Mouse (Mus musculus): Measurements from ENCODE around the gene Cyp1a1. TPM values are rescaled to one million over a fixed set of nuclear protein-coding genes. Genes with fewer than 3 reads are reported as not detected.

Cyp1a1 gene
- not detected for polyA plus RNA-seq (2017; shearing (Covaris generic))

DNA sequence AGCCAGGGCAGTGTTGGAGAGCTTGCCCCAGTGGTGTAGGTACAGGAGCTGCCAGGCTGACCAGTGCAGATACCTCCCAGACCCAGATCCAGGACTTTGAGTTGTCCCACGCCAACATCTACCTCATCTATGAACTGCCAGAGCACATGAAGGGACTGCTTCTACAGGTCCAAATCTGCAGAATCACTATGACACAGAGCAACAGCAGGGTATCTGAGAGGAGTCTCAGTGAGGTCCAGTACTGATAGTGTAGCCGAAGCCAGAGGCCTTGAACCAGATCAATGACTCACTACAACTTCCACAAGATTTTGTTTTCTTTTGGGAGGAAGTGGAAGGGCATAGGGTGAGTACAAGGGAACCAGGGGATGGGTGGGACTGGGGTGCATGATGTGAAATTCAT lies at the start of gene Cyp1a1:
Cyp1a1 (plus strand) TSS at position 178 of the 400 bp plus-strand sequence.
- ATAC-seq = no peak

DNA sequence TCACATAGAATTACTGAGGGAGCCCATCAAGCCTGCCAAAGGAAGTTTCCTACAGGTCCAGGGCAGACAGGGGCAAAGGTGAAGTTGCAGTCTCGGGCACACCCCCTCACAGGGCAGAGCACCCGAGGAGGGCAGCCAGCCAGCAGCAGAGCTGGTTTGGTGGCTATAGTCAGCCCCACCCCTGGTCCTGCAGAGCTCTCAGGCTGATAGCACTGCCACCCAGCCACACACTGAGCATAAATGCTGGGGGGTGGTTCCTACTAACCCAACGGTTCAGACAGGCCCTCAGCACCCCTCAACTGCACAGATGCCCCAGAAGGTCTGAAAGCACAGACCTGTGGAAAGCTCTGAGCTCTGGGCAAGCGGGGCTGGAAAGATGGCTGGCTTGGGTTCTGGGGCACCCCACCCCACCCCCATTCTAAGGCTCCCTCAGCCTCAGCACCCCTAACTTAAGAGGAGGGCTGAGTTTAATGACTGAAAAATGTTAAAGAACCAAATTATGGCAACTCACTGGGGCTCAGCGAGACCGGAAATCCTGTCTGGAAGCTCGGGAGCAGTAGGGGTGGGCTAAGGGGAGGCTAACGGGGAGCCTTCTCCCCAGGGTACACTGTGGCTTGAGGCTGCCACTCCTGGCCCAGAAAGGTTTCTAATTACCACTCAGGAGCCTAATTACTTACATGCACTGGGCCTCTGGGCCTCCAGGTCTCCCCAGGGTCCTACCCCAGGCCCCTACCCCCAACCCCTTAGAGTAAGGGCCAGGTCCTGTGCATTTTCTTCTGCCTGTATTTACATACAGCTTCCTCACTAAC lies 48.9 kb upstream of the Cyp1a1 start:
- no peak for ATAC-seq

DNA sequence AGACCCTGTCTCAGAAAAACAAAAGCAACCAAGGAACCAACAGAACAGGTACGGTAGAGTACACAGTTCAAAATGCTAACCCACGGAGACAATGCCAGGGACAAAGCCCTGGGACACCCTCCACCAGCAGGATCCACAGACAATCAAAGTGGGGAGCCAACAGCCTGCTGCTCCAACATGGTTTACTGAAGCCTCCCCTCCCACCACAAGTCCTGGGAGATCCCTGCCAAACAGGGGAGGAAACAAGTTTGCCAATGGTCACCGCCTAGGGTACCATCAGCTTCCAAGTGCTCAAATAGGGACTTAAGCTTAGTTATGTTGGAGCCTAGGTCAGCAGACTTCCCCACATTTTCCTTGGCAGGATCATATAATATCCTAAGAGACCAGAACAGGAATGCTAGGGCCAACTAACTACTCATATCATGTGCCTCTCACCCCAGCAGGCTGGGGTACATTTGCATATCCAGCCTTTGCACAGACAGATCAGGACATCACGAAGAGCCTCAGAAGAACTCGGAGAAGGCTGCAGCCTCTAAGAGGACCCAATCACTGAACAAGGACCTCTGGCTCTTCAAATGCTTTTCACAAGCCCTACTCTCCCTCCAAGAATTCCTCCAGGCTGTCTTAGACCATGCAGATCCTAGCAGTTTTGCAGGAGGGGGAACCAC lies 47.9 kb upstream of the Cyp1a1 start:
- ATAC-seq = no peak

DNA sequence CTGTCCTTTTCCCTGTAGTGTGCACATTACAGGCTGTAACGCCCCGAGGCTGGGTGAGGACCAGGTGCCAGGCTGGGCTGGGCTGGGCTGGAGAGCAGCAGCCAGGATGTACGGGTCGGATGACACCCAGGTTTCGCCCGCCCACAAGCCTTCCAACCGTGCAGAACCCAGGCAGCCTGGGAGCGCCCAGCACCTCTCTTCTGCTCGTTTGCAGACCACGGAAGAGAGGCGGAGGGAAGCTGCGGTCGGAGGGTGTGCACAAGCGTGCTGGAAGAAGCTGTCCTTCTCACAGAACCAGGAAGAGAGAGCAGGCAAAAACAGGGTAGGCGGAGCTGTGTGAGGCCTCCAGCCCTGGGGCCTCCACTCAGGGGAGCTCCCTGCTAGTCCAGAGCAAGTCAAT lies 47.3 kb upstream of the Cyp1a1 start:
- peak; percentile 85 for ATAC-seq

DNA sequence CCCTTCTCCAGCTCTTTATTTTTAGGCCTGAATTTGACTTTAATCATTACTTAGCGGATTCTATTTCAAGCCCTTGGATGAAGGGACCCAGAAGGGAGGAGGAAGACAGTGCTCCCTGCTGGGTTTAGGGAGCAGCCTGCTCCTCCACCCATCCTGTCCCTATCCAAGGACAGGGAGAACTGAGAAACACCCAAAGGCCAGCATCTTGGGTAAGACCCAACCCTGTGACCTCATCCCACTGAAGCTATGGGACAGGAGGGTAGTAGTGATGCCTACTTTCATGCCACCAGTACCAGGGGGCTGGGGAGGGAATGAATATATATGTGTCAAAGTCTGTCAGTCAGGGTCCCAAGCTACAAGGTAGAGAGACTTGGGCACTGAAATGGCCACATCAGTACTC lies 46.7 kb upstream of the Cyp1a1 start:
- no peak for ATAC-seq

DNA sequence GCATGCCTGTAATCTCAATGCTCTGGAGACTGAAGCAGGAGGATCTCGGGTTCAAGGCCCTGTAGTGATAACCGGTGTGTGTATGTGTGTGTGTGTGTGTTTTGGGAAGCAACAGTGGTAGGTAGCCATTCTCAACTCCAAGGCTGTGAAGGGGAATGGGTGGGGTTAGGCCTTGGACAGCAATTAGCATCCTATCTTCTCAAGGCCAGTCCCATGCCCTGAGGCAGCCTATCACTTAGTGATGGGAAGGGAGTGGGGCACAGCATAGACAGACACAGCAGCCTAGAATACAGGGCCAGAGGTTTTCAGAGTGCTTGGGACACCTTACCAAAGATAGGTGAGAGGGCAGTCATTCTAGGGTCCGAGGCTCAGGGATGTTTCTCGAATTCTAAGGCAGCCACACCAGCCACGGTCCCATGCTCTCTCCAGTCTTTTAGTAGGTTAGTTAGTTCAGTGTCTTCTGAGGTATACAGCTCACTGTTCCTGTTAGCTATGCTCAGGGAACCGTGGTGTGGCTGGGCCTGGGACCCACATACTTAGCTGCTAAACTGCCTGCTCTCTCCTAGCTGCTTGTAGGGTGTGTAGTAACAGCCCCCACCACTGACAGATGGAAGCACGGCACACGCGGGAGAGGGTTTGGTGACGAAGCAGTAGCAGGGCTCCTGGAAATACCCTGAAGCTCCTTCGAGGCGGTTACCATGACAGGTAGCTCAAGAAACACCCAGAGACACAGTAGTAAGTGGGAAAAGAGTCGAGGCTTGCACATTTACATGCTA lies 45.8 kb upstream of the Cyp1a1 start:
- ATAC-seq = no peak

DNA sequence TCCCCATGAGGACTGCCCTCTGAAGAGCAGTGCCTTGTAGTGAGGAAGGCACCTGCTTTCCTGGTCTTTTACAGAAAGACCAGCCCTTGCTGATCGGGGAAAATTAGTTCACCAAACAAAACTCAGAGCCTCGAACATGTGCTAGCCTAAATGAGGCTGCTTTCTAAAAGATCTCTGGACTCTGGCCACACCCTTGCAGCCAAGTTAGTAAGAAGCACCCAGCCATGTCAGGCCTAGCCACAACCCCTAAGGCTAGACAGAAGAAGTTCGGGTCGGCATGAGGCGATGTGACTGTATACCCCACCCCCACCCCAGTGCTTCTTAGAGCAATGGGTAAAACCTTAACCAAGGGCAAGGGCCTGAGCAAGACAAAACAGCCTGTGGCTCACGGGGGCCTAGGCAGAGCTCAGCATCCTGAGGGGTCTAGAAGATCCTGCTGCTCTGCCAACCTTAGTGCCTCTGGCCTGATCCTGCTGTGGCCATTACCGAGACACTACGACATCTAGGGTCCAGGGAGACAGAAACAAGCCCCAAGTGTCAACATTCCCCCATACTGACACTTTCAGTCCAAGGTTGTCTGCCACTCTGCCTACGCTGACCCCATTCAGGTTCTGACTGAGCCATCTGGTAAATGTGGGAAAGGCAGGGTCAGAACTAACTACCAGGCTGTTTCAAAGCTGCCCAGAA lies 44.4 kb upstream of the Cyp1a1 start:
- no peak for ATAC-seq

DNA sequence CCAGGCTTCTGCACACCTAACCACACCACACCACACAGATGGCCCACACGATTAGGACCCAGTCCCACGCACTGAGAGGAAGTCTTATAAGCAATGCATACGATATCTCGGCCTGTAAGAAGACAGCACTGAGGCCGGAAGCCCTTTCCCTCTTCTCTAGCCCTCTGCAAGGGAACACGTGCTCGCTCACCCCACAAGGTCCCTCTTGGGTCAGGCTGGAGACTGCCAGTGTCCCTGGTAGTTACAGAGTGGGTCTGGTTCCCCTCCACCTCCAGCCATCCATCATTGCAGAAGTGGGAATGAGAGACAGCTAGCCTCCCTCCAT lies 43.9 kb upstream of the Cyp1a1 start:
- peak; percentile 13 for ATAC-seq

DNA sequence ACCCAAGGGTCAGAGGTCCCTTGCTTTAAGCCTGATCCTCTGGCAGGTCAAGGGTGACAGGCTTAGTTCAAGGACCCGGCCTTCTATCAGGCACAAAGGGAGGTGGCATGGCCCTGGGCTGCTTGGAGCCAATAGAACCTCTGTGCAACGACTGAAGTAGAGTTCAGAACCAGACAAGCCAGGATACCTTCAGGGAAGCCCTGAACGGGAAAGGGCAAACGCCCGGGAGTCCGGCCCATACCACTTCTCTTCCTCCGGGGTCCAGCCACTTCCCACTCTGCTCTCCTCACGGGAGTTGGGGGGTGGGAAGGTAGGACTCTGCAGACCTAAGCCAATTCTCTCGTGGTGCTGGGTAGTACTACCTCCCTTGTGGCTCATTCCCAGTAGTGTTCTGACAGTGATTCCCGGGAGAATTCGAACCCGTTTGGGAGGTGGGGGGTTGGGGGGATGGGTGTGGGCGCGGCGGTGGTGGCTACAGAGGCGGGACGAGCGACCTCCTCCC lies 43.2 kb upstream of the Cyp1a1 start:
- no peak for ATAC-seq

DNA sequence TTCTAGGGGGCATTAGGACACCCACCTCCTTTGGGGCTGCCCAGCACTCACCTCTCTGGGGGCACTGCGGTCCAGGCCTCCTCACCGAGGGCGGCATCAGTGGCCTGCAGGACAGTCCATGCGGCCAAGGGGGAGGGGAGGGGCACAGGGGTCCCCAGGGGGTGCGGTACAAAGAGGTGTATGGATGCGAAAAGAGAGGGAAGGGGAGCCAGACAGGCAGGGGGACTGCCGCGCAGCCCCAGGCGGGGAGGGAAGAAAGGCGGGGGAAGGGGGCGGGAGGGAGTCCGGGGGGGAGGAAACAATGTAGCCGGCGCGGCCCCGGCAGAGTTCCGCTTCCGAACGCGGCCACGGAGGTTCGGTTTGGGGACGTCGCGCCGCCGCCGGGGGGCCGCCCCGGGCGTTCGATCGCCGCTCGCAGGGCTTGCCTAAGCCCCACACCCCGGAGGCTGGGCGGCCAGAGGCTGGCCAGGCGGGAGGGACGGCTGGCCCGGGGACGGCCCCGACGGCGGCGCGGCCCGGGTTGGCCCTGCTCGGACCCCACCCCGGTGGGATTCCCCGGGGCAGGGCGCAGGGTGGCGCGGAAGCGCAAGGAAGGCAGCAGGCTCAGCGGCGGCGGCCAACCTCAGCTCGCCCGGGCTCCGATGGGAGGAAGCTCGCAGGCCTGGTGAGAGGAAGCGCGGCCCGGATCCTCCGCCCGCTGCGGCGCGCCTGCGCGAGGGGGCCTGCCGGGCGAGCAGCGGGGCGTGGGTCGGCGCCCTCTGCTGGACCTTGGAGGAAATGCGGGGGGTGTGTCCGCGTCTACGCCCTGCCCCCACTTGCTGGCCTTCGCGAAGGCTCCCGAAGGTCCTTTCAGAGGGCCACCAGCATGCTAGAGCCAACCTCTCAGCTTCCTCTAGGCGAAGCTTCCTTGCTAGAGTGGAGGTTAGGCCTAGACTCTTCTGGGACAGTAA lies 42.5 kb upstream of the Cyp1a1 start:
- peak; percentile 34 for ATAC-seq

DNA sequence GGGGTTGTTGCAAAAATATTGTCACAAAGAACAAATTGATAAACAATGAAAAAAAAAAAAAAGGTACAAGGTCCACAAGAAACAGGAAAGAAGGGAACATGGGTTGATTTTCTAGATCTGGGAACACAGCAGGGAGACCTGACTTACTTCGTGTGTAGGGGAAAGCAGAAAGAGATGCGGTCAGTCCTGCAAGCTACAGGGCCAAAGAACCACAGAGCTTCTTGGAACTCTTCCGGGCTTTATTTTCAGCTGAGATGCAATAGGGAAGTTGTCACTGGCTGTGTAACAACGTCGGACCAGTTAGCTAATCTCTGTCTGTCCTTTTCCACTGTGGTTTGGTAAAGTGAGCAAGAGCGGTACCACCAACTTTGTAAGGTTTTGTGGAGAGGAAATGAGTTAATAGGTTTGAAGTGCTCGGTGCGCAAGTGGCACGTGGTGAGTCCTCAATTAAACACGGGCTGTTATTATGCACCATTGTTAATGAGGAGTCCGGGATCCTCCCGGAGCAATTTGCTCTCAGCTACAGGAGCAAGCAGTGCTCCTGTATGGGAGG lies 41.1 kb upstream of the Cyp1a1 start:
- peak; percentile 43 for ATAC-seq

DNA sequence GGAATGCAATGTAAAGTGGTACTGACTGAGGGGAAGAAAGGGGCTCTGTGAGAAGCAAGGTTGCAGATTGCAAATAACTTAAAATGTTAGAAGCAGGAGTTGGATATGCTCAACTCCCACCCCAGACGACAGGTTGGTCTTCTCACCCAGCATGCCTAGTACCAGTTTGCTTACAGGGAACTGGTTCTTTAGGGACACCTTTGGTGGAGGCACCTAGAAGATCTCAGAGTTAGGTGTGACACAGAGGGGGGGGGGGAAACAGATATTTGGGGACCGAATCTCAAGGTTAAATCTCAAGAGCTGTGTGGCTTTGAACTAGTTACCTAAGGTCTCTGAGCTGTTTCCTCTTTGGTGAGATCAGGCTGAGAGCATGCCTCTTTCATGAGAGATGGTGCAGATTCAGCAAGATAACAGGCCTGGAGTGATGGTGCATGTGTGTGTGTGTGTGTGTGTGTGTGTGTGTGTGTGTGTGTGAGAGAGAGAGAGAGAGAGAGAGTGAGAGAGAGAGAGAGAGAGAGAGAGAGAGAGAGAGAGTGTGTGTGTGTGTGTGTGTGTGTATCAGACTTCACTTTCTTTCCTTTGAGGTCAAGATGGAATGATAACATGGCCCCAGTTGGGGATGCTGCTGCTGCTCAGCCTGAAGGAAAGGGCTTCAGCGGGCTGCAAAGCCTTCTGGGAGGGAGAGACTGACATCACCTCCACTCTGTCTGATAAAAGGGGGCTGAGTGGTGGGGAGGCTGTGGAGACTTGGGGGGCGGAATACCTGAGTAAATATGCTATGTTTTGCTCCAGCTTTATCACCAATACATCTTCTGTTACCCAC lies 40.2 kb upstream of the Cyp1a1 start:
- ATAC-seq = peak; percentile 50

DNA sequence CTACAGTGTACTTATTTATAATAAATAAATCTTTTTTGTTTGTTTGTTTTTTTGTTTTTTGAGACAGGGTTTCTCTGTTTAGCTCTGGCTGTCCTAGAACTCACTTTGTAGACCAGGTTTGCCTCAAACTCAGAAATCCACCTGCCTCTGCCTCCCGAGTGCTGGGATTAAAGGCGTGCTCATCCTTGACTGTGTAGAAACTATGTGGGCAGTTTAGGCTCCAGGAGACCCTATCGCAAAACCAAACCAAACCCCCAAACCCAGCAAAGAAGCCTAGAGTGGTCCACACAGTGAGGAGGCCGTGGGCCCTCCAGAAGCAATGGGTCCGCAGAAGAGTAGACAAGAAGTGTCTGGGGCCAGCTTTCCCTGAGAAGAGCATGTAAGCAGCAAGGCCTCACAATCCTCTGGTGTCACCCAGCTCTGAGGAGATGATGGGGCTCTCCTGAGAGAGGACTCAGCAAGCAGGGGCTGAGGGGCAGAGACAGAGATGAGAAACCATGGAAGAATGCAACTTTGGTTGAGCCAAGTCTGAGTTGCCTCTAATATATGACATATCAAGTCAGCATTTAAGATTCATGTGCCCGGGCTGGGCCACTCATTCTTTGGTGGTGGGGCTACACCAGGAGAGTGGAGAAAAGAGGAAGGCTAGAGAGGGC lies 37.5 kb upstream of the Cyp1a1 start:
- ATAC-seq = no peak

DNA sequence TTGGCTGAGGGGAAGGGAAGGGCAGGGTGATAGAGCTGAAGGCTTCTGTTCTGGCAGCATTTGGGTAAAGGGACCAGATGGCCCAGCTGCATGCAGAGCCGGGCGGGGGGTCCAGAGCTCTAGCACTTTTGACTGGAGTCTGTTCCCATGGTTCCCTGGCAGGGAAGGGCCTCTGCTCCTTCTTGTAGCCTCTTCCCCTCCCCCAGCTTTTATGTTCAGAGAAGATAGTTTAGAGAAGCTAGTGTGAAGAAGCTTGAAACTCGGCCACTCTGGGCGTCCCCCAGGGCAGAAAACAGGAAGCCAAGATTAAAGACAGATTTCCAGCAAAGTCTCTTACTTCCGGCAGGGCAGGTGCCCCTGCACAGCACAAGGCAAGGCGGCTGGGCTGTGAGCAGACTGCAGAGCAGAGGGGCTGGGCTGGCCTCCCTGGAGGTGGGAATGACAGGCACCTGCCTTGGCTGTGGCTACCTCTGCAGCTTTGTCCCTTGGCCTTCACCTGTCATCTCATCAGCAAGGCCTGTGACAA lies 36.9 kb upstream of the Cyp1a1 start:
- ATAC-seq = peak; percentile 50

DNA sequence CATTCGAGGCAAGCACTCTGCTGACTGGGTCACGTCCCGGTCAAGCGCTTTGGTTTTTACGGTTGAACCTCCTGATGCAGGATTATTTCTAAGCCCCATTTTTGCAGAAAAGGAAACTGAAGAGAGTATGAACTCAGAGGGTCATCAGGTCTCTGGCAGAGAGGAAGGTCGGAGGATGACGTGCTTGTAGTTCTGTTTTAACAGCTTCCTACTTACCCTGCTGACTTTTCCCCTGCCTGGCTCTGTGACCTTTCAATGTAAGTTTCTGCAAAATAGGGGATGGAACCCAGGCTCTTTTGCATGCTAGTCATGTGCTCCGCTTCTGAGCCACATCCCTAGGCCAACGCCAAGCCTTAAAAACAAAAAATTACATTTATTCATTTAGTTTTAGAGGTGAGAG lies 35.4 kb upstream of the Cyp1a1 start:
- ATAC-seq = no peak

DNA sequence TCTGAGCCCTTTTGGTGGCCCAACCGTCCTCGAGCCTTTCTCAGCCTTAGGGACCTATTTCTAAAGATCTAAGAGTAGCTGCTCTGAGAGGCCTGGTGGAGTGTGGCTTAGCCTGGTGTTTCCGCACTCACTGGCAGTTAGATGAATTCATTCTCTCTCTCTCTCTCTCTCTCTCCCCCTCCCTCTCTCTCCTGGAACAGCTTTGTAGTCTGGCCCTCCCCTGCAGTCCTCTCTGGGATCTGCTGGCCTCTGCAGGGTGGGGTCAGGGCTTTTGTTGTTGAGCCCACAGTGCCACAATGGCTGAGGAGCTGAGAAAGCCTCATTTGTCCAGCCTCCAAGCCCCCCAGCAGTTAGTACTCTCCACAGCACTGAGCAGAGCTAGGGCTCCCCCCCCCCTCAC lies 34.9 kb upstream of the Cyp1a1 start:
- ATAC-seq = no peak

DNA sequence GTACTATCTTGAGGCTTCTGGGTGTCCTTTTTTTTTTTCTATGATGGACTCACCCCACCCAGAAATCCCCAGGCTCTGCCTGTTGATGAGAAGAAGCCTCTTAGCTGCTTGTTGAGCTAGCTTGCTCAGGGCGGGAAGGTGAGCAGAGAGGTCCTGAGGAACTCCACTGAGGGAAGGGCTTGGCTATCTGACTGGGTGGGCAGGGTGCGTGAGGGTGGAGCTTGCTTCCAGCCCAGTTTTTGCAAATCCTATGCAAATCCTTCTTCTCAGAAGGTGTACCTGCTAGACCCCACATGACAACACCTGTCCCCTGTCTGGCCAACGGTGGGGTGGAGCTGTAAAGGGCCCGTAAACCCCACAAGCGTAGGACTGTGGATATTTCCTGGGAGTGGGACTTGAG lies 34.4 kb upstream of the Cyp1a1 start, which contains the start of gene Csk:
Csk (minus strand) TSS at position 349 of the 400 bp plus-strand sequence.
- no peak for ATAC-seq

DNA sequence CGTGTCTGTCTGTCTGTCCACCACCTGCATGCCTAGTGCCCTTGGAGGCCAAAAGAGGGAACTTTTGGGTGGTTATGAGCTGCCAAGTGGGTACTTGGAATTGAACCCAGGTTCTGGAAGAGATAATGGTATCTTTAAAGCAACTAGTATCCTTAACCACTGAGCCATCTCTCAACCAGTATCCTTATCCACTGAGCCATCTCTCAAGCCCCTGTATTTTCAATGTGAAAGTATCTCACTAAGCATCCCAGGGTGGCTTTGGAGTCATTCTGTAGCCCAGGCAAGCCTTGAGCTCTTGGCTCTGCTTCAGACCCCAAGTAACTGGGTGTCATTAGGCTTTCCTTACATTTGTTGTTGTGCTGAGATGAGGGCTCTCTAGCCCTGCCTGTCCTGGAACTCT lies 32.8 kb upstream of the Cyp1a1 start:
- ATAC-seq = no peak

DNA sequence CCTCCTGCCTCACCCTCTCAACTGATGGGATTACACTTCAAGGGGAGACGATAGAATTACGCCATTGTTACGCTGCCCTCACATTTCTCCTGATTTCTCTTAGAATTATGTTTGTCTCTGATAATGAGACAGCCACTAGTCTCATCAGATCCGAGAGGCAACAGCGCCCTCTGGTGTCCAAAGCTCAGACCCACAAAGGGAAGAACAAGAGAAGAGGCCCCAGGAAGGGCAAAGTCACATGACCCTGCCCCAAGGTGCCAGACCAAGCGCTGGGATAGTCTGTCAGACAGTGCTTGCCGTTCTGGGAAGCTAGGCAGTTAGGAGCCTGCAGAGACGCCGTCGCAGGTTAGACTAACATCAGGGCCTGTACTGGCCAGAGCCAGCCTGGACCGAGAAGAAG lies 32.0 kb upstream of the Cyp1a1 start:
- peak; percentile 70 for ATAC-seq
